Mouse (Mus musculus): ENCODE measurements at regions not wholly inside any gene's neighbourhood (a gene's known extent, or its start where the extent isn't known, plus 50 kb on each side); places are given as distances from the start of the nearest gene placed in this dataset.

- Histone ChIP-seq H3K9ac (ENCODE audit: low read length) (no peak overlapping the region), H3K4me3 (ENCODE audit: low read depth, low read length) (no peak overlapping the region), H3K36me3 (ENCODE audit: control insufficient read depth, insufficient read depth, low read length) (no peaks in the 10 kb centered on the region), H3K4me1 (ENCODE audit: control insufficient read depth, insufficient read depth, low read length) (no peaks in the 10 kb centered on the region), H3K27me3 (replicated peaks; ENCODE audit: control insufficient read depth, insufficient read depth, low read length) (0 out of 2 replicates have a peak, but pooled peaks cover 3% of the 10 kb centered on the region), H3K27ac (ENCODE audit: low read depth, low read length) (no peak overlapping the region), H3K4me2 (ENCODE audit: low read length) (no peak overlapping the region), H3K9me3 (replicated peaks; ENCODE audit: control insufficient read depth, low read length) (no peaks in the 10 kb centered on the region)
- 89% methylated on average over 10 of the region's 10 CpGs for WGBS
- DNase-seq (ENCODE audit: low spot score) (no peak), ATAC-seq (no peak)
Observed at GRCm38 (mm10) chr5:74925769-74926168, 118.8 kb downstream of the Chic2 start.

GRCm38 (mm10) chr5:74924031-74924533, 120.5 kb downstream of the Chic2 start:
- ATAC-seq (no peak), DNase-seq (ENCODE audit: low spot score) (no peak)
- H3K9ac ChIP-seq (ENCODE audit: low read length), result no peak overlapping the region
- H3K4me3 ChIP-seq (ENCODE audit: low read depth, low read length), result no peak overlapping the region
- H3K4me2 ChIP-seq (ENCODE audit: low read length), result no peak overlapping the region
- 87% methylated on average over 4 of the region's 4 CpGs for WGBS
- no peaks in the 10 kb centered on the region for H3K9me3 ChIP-seq (replicated peaks; ENCODE audit: control insufficient read depth, low read length)
- H3K4me1 ChIP-seq (ENCODE audit: control insufficient read depth, insufficient read depth, low read length), result no peaks in the 10 kb centered on the region
- H3K27me3 ChIP-seq (replicated peaks; ENCODE audit: control insufficient read depth, insufficient read depth, low read length), result 0 out of 2 replicates have a peak, but pooled peaks cover 3% of the 10 kb centered on the region
- H3K27ac ChIP-seq (ENCODE audit: low read depth, low read length), result no peak overlapping the region
- H3K36me3 ChIP-seq (ENCODE audit: control insufficient read depth, insufficient read depth, low read length), result no peaks in the 10 kb centered on the region

GRCm38 (mm10) chr5:74923337-74923736, 121.2 kb downstream of the Chic2 start:
- ATAC-seq (no peak), DNase-seq (ENCODE audit: low spot score) (no peak)
- Histone ChIP-seq H3K4me3 (ENCODE audit: low read depth, low read length) (no peak overlapping the region), H3K4me1 (ENCODE audit: control insufficient read depth, insufficient read depth, low read length) (no peaks in the 10 kb centered on the region), H3K36me3 (ENCODE audit: control insufficient read depth, insufficient read depth, low read length) (no peaks in the 10 kb centered on the region), H3K9me3 (replicated peaks; ENCODE audit: control insufficient read depth, low read length) (no peaks in the 10 kb centered on the region), H3K9ac (ENCODE audit: low read length) (no peak overlapping the region), H3K27ac (ENCODE audit: low read depth, low read length) (no peak overlapping the region), H3K27me3 (replicated peaks; ENCODE audit: control insufficient read depth, insufficient read depth, low read length) (0 out of 2 replicates have a peak, but pooled peaks cover 3% of the 10 kb centered on the region), H3K4me2 (ENCODE audit: low read length) (no peak overlapping the region)
- WGBS, result 87% methylated on average over 2 of the region's 2 CpGs

GRCm38 (mm10) chr5:74922881-74923280, 121.7 kb downstream of the Chic2 start:
- Histone ChIP-seq H3K4me1 (ENCODE audit: control insufficient read depth, insufficient read depth, low read length) (no peaks in the 10 kb centered on the region), H3K9ac (ENCODE audit: low read length) (no peak overlapping the region), H3K4me3 (ENCODE audit: low read depth, low read length) (no peak overlapping the region), H3K36me3 (ENCODE audit: control insufficient read depth, insufficient read depth, low read length) (no peaks in the 10 kb centered on the region), H3K27ac (ENCODE audit: low read depth, low read length) (no peak overlapping the region), H3K27me3 (replicated peaks; ENCODE audit: control insufficient read depth, insufficient read depth, low read length) (0 out of 2 replicates have a peak, but pooled peaks cover 3% of the 10 kb centered on the region), H3K9me3 (replicated peaks; ENCODE audit: control insufficient read depth, low read length) (no peaks in the 10 kb centered on the region), H3K4me2 (ENCODE audit: low read length) (no peak overlapping the region)
- 85% methylated on average over 6 of the region's 6 CpGs for WGBS
- ATAC-seq (no peak), DNase-seq (ENCODE audit: low spot score) (no peak)

- Histone ChIP-seq H3K9ac (ENCODE audit: low read length) (no peak overlapping the region), H3K4me2 (ENCODE audit: low read length) (no peak overlapping the region), H3K36me3 (ENCODE audit: control insufficient read depth, insufficient read depth, low read length) (no peaks in the 10 kb centered on the region), H3K4me3 (ENCODE audit: low read depth, low read length) (no peak overlapping the region), H3K27ac (ENCODE audit: low read depth, low read length) (no peak overlapping the region), H3K9me3 (replicated peaks; ENCODE audit: control insufficient read depth, low read length) (no peaks in the 10 kb centered on the region), H3K4me1 (ENCODE audit: control insufficient read depth, insufficient read depth, low read length) (no peaks in the 10 kb centered on the region), H3K27me3 (replicated peaks; ENCODE audit: control insufficient read depth, insufficient read depth, low read length) (0 out of 2 replicates have a peak, but pooled peaks cover 3% of the 10 kb centered on the region)
- 72% methylated on average over 2 of the region's 2 CpGs for WGBS
- DNase-seq (ENCODE audit: low spot score) (no peak), ATAC-seq (no peak)
Observed at GRCm38 (mm10) chr5:74920939-74921338, 123.6 kb downstream of the Chic2 start.

GRCm38 (mm10) chr5:74920490-74920889, 124.1 kb downstream of the Chic2 start:
- Histone ChIP-seq H3K27ac (ENCODE audit: low read depth, low read length) (no peak overlapping the region), H3K9ac (ENCODE audit: low read length) (no peak overlapping the region), H3K36me3 (ENCODE audit: control insufficient read depth, insufficient read depth, low read length) (no peaks in the 10 kb centered on the region), H3K27me3 (replicated peaks; ENCODE audit: control insufficient read depth, insufficient read depth, low read length) (0 out of 2 replicates have a peak, but pooled peaks cover 3% of the 10 kb centered on the region), H3K9me3 (replicated peaks; ENCODE audit: control insufficient read depth, low read length) (no peaks in the 10 kb centered on the region), H3K4me2 (ENCODE audit: low read length) (no peak overlapping the region), H3K4me1 (ENCODE audit: control insufficient read depth, insufficient read depth, low read length) (no peaks in the 10 kb centered on the region), H3K4me3 (ENCODE audit: low read depth, low read length) (no peak overlapping the region)
- DNase-seq (ENCODE audit: low spot score) (no peak), ATAC-seq (no peak)
- WGBS, result 70% methylated on average over 5 of the region's 5 CpGs

- Histone ChIP-seq H3K27me3 (replicated peaks; ENCODE audit: control insufficient read depth, insufficient read depth, low read length) (no peaks in the 10 kb centered on the region), H3K9me3 (replicated peaks; ENCODE audit: control insufficient read depth, low read length) (no peaks in the 10 kb centered on the region), H3K36me3 (ENCODE audit: control insufficient read depth, insufficient read depth, low read length) (no peaks in the 10 kb centered on the region), H3K4me3 (ENCODE audit: low read depth, low read length) (no peak overlapping the region), H3K4me1 (ENCODE audit: control insufficient read depth, insufficient read depth, low read length) (no peaks in the 10 kb centered on the region), H3K9ac (ENCODE audit: low read length) (no peak overlapping the region), H3K4me2 (ENCODE audit: low read length) (no peak overlapping the region), H3K27ac (ENCODE audit: low read depth, low read length) (no peak overlapping the region)
- no peak for DNase-seq (ENCODE audit: low spot score)
- 74% methylated on average over 7 of the region's 7 CpGs for WGBS
- ATAC-seq, result no peak
Observed at GRCm38 (mm10) chr5:74905504-74906061, 139.0 kb downstream of the Chic2 start.

- Histone ChIP-seq H3K4me1 (ENCODE audit: control insufficient read depth, insufficient read depth, low read length) (no peaks in the 10 kb centered on the region), H3K4me2 (ENCODE audit: low read length) (no peak overlapping the region), H3K27ac (ENCODE audit: low read depth, low read length) (no peak overlapping the region), H3K4me3 (ENCODE audit: low read depth, low read length) (no peak overlapping the region), H3K9ac (ENCODE audit: low read length) (no peak overlapping the region), H3K27me3 (replicated peaks; ENCODE audit: control insufficient read depth, insufficient read depth, low read length) (no peaks in the 10 kb centered on the region), H3K9me3 (replicated peaks; ENCODE audit: control insufficient read depth, low read length) (no peaks in the 10 kb centered on the region), H3K36me3 (ENCODE audit: control insufficient read depth, insufficient read depth, low read length) (no peaks in the 10 kb centered on the region)
- WGBS, result 73% methylated on average over 7 of the region's 7 CpGs
- ATAC-seq, result no peak
- DNase-seq (ENCODE audit: low spot score), result no peak
Observed at GRCm38 (mm10) chr5:74904927-74905503, 139.6 kb downstream of the Chic2 start.

GRCm38 (mm10) chr5:74904327-74904726, 140.2 kb downstream of the Chic2 start:
- Histone ChIP-seq H3K27me3 (replicated peaks; ENCODE audit: control insufficient read depth, insufficient read depth, low read length) (no peaks in the 10 kb centered on the region), H3K27ac (ENCODE audit: low read depth, low read length) (no peak overlapping the region), H3K4me3 (ENCODE audit: low read depth, low read length) (no peak overlapping the region), H3K9ac (ENCODE audit: low read length) (no peak overlapping the region), H3K4me2 (ENCODE audit: low read length) (no peak overlapping the region), H3K9me3 (replicated peaks; ENCODE audit: control insufficient read depth, low read length) (no peaks in the 10 kb centered on the region), H3K4me1 (ENCODE audit: control insufficient read depth, insufficient read depth, low read length) (no peaks in the 10 kb centered on the region), H3K36me3 (ENCODE audit: control insufficient read depth, insufficient read depth, low read length) (no peaks in the 10 kb centered on the region)
- ATAC-seq (no peak), DNase-seq (ENCODE audit: low spot score) (no peak)
- 73% methylated on average over 3 of the region's 3 CpGs for WGBS

Measured in forebrain, embryonic 14.5 days (tissue).